Mouse (Mus musculus) CH12.LX (cell line): ENCODE measurements at regions not wholly inside any gene's neighbourhood (a gene's known extent, or its start where the extent isn't known, plus 50 kb on each side); places are given as distances from the start of the nearest gene placed in this dataset.

Experiments used
- DNase-seq: peaks from one replicate; pipeline ENCODE4 v3.0.0-alpha.2; 2013; ENCODE audit errors: extremely low read depth
- H3K27ac ChIP-seq: 2 replicates; pipeline ENCODE4 v1.5.1; 2012; ENCODE audit warnings: low read depth, mild to moderate bottlenecking, control low read depth, moderate library complexity; ENCODE audit not compliant: insufficient read depth
- H3K27me3 ChIP-seq: replicated peaks from 2 replicates; pipeline ENCODE3; 2012; ENCODE audit warnings: inconsistent platforms
- H3K36me3 ChIP-seq, 2 experiments: replicated peaks in 1 of 2; 2 replicates each; pipeline versions ENCODE3 to v1.6.1; 2012; ENCODE audit warnings: inconsistent platforms in 1 of 2, low read length in 1 of 2, mild to moderate bottlenecking in 1 of 2, mixed read lengths in 1 of 2, moderate library complexity in 1 of 2; ENCODE audit not compliant: control insufficient read depth in 1 of 2, insufficient read depth in 1 of 2
- H3K4me1 ChIP-seq, 2 experiments: 2 replicates each; pipeline ENCODE4 v1.6.1; 2012; ENCODE audit warnings: inconsistent platforms in 1 of 2, moderate library complexity in 1 of 2; ENCODE audit not compliant: insufficient read depth in 2 of 2, control insufficient read depth in 1 of 2
- H3K4me2 ChIP-seq: 2 replicates; pipeline ENCODE4 v1.6.1; 2012; ENCODE audit warnings: low read depth, mild to moderate bottlenecking, control low read depth; ENCODE audit not compliant: poor library complexity, insufficient read depth, severe bottlenecking
- H3K4me3 ChIP-seq, 3 experiments: fragments of 150-350 bp in 1 of 3; sonication (generic) in 1 of 3; replicated peaks in 1 of 3; 2 replicates each; pipeline versions ENCODE3 to v1.5.1; 2011 to 2012; ENCODE audit warnings: low read depth in 2 of 3, low read length in 2 of 3, mild to moderate bottlenecking in 2 of 3, moderate library complexity in 2 of 3, control low read depth in 1 of 3, improper control_type of control experiment in 1 of 3, inconsistent platforms in 1 of 3, mixed read lengths in 1 of 3; ENCODE audit not compliant: poor library complexity in 1 of 3
- H3K79me2 ChIP-seq: replicated peaks from 2 replicates; pipeline ENCODE4 v1.6.1; 2012; ENCODE audit warnings: mild to moderate bottlenecking, moderate library complexity; ENCODE audit not compliant: control insufficient read depth, poor library complexity, insufficient read depth, severe bottlenecking; ENCODE audit errors: extremely low read depth
- H3K9ac ChIP-seq: 2 replicates; pipeline ENCODE4 v1.6.1; 2012; ENCODE audit warnings: low read depth, mild to moderate bottlenecking, control low read depth, moderate library complexity; ENCODE audit not compliant: insufficient read depth
- H3K9me3 ChIP-seq: replicated peaks from 2 replicates; pipeline ENCODE3; 2012; ENCODE audit warnings: low read length, inconsistent platforms, mixed read lengths
- BHLHE40 ChIP-seq: IDR thresholded peaks from 2 replicates; pipeline ENCODE4 v1.6.1; 2011; ENCODE audit warnings: mild to moderate bottlenecking, low read depth, low read length, improper control_type of control experiment
- CHD1 ChIP-seq: IDR thresholded peaks from 2 replicates; pipeline ENCODE4 v1.6.1; 2012; ENCODE audit warnings: low read depth, low read length, improper control_type of control experiment, inconsistent platforms
- CTCF ChIP-seq, 2 experiments: IDR thresholded peaks in 1 of 2; conservative IDR thresholded peaks in 1 of 2; 2 replicates each; pipeline ENCODE4 v1.5.1; 2011 to 2012; ENCODE audit warnings: low read depth in 2 of 2, low read length in 2 of 2, improper control_type of control experiment in 1 of 2, inconsistent platforms in 1 of 2, mild to moderate bottlenecking in 1 of 2, moderate library complexity in 1 of 2
- E2F4 ChIP-seq: IDR thresholded peaks from 2 replicates; pipeline ENCODE4 v1.6.1; 2011; ENCODE audit warnings: low read depth, low read length, improper control_type of control experiment; ENCODE audit not compliant: insufficient replicate concordance
- ELF1 ChIP-seq: IDR thresholded peaks from 2 replicates; pipeline ENCODE4 v1.6.1; 2014; ENCODE audit warnings: low read depth, mild to moderate bottlenecking, inconsistent platforms, low read length, improper control_type of control experiment
- EP300 ChIP-seq: IDR thresholded peaks from 2 replicates; pipeline ENCODE4 v1.6.1; 2011; ENCODE audit warnings: low read length, improper control_type of control experiment
- ETS1 ChIP-seq: conservative IDR thresholded peaks from 2 replicates; pipeline ENCODE4 v1.6.1; 2012; ENCODE audit warnings: low read depth, mild to moderate bottlenecking, inconsistent platforms, low read length, improper control_type of control experiment, moderate library complexity
- IRF4 ChIP-seq: IDR thresholded peaks from 2 replicates; pipeline ENCODE4 v1.6.1; 2014; ENCODE audit warnings: low read depth, mild to moderate bottlenecking, inconsistent platforms, low read length, improper control_type of control experiment
- JUN ChIP-seq: IDR thresholded peaks from 2 replicates; pipeline ENCODE4 v1.6.1; 2011; ENCODE audit warnings: low read depth, mild to moderate bottlenecking, low read length, improper control_type of control experiment, moderate library complexity; ENCODE audit not compliant: insufficient read depth
- JUND ChIP-seq: conservative IDR thresholded peaks from 2 replicates; pipeline ENCODE4 v1.6.1; 2011; ENCODE audit warnings: low read depth, low read length, improper control_type of control experiment
- MEF2A ChIP-seq: IDR thresholded peaks from 2 replicates; pipeline ENCODE4 v1.6.1; 2014; ENCODE audit warnings: low read depth, mild to moderate bottlenecking, inconsistent platforms, low read length, improper control_type of control experiment, borderline replicate concordance
- MXI1 ChIP-seq: IDR thresholded peaks from 2 replicates; pipeline ENCODE4 v1.6.1; 2011; ENCODE audit warnings: mild to moderate bottlenecking, low read depth, low read length, improper control_type of control experiment
- NELFE ChIP-seq: IDR thresholded peaks from 2 replicates; pipeline ENCODE4 v1.6.1; 2011; ENCODE audit warnings: low read depth, low read length, improper control_type of control experiment
- NRF1 ChIP-seq: IDR thresholded peaks from 2 replicates; pipeline ENCODE4 v1.6.1; 2014; ENCODE audit warnings: low read depth, mild to moderate bottlenecking, inconsistent platforms, low read length, improper control_type of control experiment, moderate library complexity
- PAX5 ChIP-seq: IDR thresholded peaks from 2 replicates; pipeline ENCODE4 v1.6.1; 2012; ENCODE audit warnings: low read length, inconsistent platforms, mixed read lengths
- POLR2AphosphoS2 ChIP-seq: IDR thresholded peaks from 2 replicates; pipeline ENCODE4 v1.6.1; 2011; ENCODE audit warnings: low read depth, low read length, improper control_type of control experiment
- RCOR1 ChIP-seq: conservative IDR thresholded peaks from 2 replicates; pipeline ENCODE4 v1.6.1; 2012; ENCODE audit warnings: low read depth, mild to moderate bottlenecking, inconsistent platforms, low read length, improper control_type of control experiment
- SIN3A ChIP-seq: IDR thresholded peaks from 2 replicates; pipeline ENCODE4 v1.6.1; 2012; ENCODE audit warnings: low read length, improper control_type of control experiment, inconsistent platforms
- SMC3 ChIP-seq: IDR thresholded peaks from 2 replicates; pipeline ENCODE4 v1.6.1; 2011; ENCODE audit warnings: low read depth, low read length, improper control_type of control experiment
- TBP ChIP-seq: conservative IDR thresholded peaks from 2 replicates; pipeline ENCODE4 v1.6.1; 2011; ENCODE audit warnings: low read depth, low read length, improper control_type of control experiment
- TCF12 ChIP-seq: IDR thresholded peaks from 2 replicates; pipeline ENCODE4 v1.6.1; 2014; ENCODE audit warnings: low read depth, mild to moderate bottlenecking, inconsistent platforms, low read length, improper control_type of control experiment
- USF1 ChIP-seq: IDR thresholded peaks from 2 replicates; pipeline ENCODE4 v1.6.1; 2014; ENCODE audit warnings: low read depth, mild to moderate bottlenecking, inconsistent platforms, low read length, improper control_type of control experiment
- USF2 ChIP-seq: conservative IDR thresholded peaks from 2 replicates; pipeline ENCODE4 v1.6.1; 2011; ENCODE audit warnings: low read depth, low read length, improper control_type of control experiment
- ZC3H11A ChIP-seq: IDR thresholded peaks from 2 replicates; pipeline ENCODE4 v1.6.1; 2012; ENCODE audit warnings: low read depth, mild to moderate bottlenecking, inconsistent platforms, low read length, improper control_type of control experiment
- ZMIZ1 ChIP-seq: IDR thresholded peaks from 2 replicates; pipeline ENCODE4 v1.6.1; 2012; ENCODE audit warnings: low read depth, mild to moderate bottlenecking, inconsistent platforms, low read length, improper control_type of control experiment
- ZNF384 ChIP-seq: IDR thresholded peaks from 2 replicates; pipeline ENCODE4 v1.6.1; 2012; ENCODE audit warnings: low read depth, low read length, improper control_type of control experiment, inconsistent platforms
- dilution Hi-C: fragments of 300-500 bp; cut with MboI; formaldehyde crosslinking; loops from 2 replicates; pipeline ENCODE4 v1.14.3; 2020; ENCODE audit warnings: low sequenced_read_pairs; ENCODE audit not compliant: extremely low pct_unique_long_range_greater_than_20kb, extremely low pct_ligation_motif_present
- in situ Hi-C: fragments of 300-500 bp; cut with MboI; formaldehyde crosslinking; loops from 3 replicates; pipeline ENCODE4 v1.14.3; 2019; ENCODE audit warnings: low sequenced_read_pairs, low pct_ligation_motif_present, low pct_unique_long_range_greater_than_20kb, mixed read lengths

DNA sequence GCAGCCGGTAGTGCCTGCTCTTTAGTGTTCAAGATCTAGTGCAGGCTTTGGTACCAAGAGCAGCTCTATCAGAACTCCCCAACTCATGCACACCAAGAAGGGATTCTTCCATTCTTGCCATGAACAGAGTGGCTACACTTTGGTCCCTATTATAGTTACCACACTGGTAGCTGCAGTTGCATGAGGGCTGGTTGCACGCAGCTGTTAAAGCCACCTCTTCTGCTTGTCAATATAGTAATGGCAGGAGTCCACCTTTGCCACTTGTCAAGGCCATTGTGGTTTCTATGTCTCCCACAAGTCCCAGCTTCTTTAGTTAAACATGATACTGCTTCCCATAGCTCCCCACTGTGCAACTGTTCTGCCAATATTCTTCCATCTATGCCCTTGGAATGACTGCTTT lies 415.1 kb upstream of the Ptbp2 start:
- Histone ChIP-seq H3K27me3 (no peaks in the 10 kb centered on the region), H3K4me2 (no peak overlapping the region), H3K9me3 (peaks cover 40% of the 10 kb centered on the region), H3K4me3 (no peak overlapping the region), H3K27ac (no peak overlapping the region), H3K9ac (no peak overlapping the region), H3K4me1 (no peaks in the 10 kb centered on the region)
- dilution Hi-C loops, result no loop called here
- no peak for DNase-seq
- in situ Hi-C loops, result no loop called here
- TF ChIP-seq CTCF (conservative IDR thresholded peaks at IDR 0.05 in 1 of 2, IDR thresholded peaks at IDR 0.05 in 1 of 2; ENCODE audit: low read depth in 2 of 2, low read length in 2 of 2), result no peak
- no peak for TF ChIP-seq SIN3A
- no peak for TF ChIP-seq CHD1
- TF ChIP-seq USF2, result no peak
- TF ChIP-seq NELFE, result no peak
- TF ChIP-seq IRF4, result no peak
- TF ChIP-seq MEF2A, result no peak
- no peak for TF ChIP-seq SMC3
- TF ChIP-seq TCF12, result no peak
- no peak for TF ChIP-seq E2F4
- TF ChIP-seq BHLHE40, result no peak
- TF ChIP-seq ELF1, result no peak
- TF ChIP-seq POLR2AphosphoS2, result no peak
- no peak for TF ChIP-seq NRF1
- TF ChIP-seq ZC3H11A, result no peak
- TF ChIP-seq EP300, result no peak
- TF ChIP-seq PAX5, result no peak
- no peak for TF ChIP-seq RCOR1
- TF ChIP-seq, all 38 proteins: peak for 0
- no peaks in the 10 kb centered on the region for H3K79me2 ChIP-seq
- H3K36me3 ChIP-seq, result no peaks in the 10 kb centered on the region

DNA sequence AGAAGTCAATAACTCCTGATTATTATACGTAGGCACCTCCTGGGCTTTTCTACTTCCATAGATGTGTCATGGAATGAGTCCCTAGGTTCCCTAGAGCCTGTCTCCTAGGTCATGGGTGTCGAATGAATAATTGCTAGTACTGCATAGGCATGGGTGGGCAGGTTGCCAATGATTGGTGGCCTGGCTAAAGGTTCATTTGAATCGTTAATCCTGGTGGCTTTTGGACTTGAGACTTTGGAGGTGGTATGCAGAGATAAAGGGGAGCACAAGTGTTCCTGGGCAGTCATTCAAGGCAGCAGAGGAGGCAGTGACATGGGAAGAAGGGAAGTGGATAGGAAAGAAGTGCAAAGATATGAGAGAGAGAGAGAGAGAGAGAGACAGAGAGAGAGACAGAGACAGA lies 410.2 kb upstream of the Ptbp2 start:
- in situ Hi-C loops (no loop called here), dilution Hi-C loops (no loop called here)

More for the DNA sequence above, 410.2 kb upstream of the Ptbp2 start:
- H3K79me2 ChIP-seq, result no peaks in the 10 kb centered on the region
- no peaks in the 10 kb centered on the region for H3K4me1 ChIP-seq
- H3K9me3 ChIP-seq, result peaks cover 52% of the 10 kb centered on the region
- H3K27me3 ChIP-seq, result no peaks in the 10 kb centered on the region
- H3K9ac ChIP-seq, result no peak overlapping the region
- H3K4me2 ChIP-seq, result no peak overlapping the region
- TF ChIP-seq ZC3H11A (no peak), ZMIZ1 (no peak), MXI1 (no peak), CTCF (conservative IDR thresholded peaks at IDR 0.05 in 1 of 2, IDR thresholded peaks at IDR 0.05 in 1 of 2; ENCODE audit: low read depth in 2 of 2, low read length in 2 of 2) (no peak), JUN (no peak), SMC3 (no peak), POLR2AphosphoS2 (no peak), BHLHE40 (no peak), USF1 (no peak), EP300 (no peak), JUND (no peak), ZNF384 (no peak), TBP (no peak), CHD1 (no peak), ETS1 (no peak), RCOR1 (no peak)
- H3K27ac ChIP-seq, result no peak overlapping the region
- DNase-seq, result no peak
- no peaks in the 10 kb centered on the region for H3K36me3 ChIP-seq
- H3K4me3 ChIP-seq, result no peak overlapping the region
